Mouse (Mus musculus) olfactory bulb, adult 2 months (tissue): ENCODE measurements around the gene Dera. TPM values are rescaled to one million over a fixed set of nuclear protein-coding genes. Genes with fewer than 3 reads are reported as not detected.
A peak's percentile ranks its signal among the peaks of the same experiment; 100 is the strongest.

Experiments used
- H3K27ac ChIP-seq: fragments of 200-500 bp; 2 replicates; pipeline ENCODE4 v1.5.1; 2012; ENCODE audit warnings: low read depth, low read length; ENCODE audit not compliant: insufficient read depth
- H3K4me1 ChIP-seq: fragments of 200-500 bp; 2 replicates; pipeline ENCODE4 v1.6.1; 2012; ENCODE audit warnings: low read length; ENCODE audit not compliant: control insufficient read depth, insufficient read depth
- H3K4me3 ChIP-seq: fragments of 200-500 bp; 2 replicates; pipeline ENCODE4 v1.5.1; 2012; ENCODE audit warnings: mild to moderate bottlenecking, low read depth, low read length, moderate library complexity; ENCODE audit not compliant: insufficient read depth
- CTCF ChIP-seq: fragments of 200-500 bp; IDR thresholded peaks from 2 replicates; pipeline ENCODE4 v1.5.1; 2012; ENCODE audit warnings: low read depth, mild to moderate bottlenecking, low read length, moderate library complexity; ENCODE audit not compliant: insufficient read depth
- POLR2A ChIP-seq: fragments of 200-500 bp; IDR thresholded peaks from 2 replicates; pipeline ENCODE4 v1.6.1; 2012; ENCODE audit warnings: mild to moderate bottlenecking, low read depth, low read length, moderate library complexity; ENCODE audit not compliant: insufficient read depth
- WGBS: fragments of 180-500 bp; shearing (Covaris S2); methylation state at CpG from one replicate; pipeline ENCODE4 v1.1.7; 2018; 5-methylcytosine and 5-hydroxymethylcytosine counted together
- polyA plus RNA-seq: library from polyadenylated mRNA; stranded (reverse); fragments of >200 nt; gene quantifications from 2 replicates; pipeline ENCODE4 v1.2.4, GENCODE M21; 2012; ENCODE audit warnings: low replicate concordance; ENCODE audit not compliant: missing spikeins, insufficient read depth, insufficient read length

The Dera gene
- polyA plus RNA-seq, 1 experiment, result not detected

GRCm38 (mm10) chr6:137723898-137724297 is 30.4 kb upstream of the Dera start:
- 3% methylated on average over 4 of the region's 4 CpGs for WGBS
- TF ChIP-seq CTCF (no peak), POLR2A (no peak)
- H3K27ac ChIP-seq, result no peak overlapping the region
- H3K4me1 ChIP-seq, result no peaks in the 10 kb centered on the region
- H3K4me3 ChIP-seq, result no peak overlapping the region

GRCm38 (mm10) chr6:137734460-137734845 is 19.9 kb upstream of the Dera start:
- H3K4me1 ChIP-seq, result peaks cover 9% of the 10 kb centered on the region
- 4% methylated on average over 7 of the region's 7 CpGs for WGBS
- peak overlapping the region; percentile 85 for H3K4me3 ChIP-seq
- no peak overlapping the region for H3K27ac ChIP-seq
- TF ChIP-seq CTCF (no peak), POLR2A (no peak)

- H3K4me1 ChIP-seq, result peaks cover 9% of the 10 kb centered on the region
Observed at GRCm38 (mm10) chr6:137734846-137735609, 19.3 kb upstream of the Dera start, which contains the start of gene Strap. Strap (plus strand) TSS chr6:137735078.

GRCm38 (mm10) chr6:137735671-137736238 is 18.6 kb upstream of the Dera start:
- peaks cover 9% of the 10 kb centered on the region for H3K4me1 ChIP-seq
- WGBS, result 7% methylated on average over 17 of the region's 17 CpGs
- no peak overlapping the region for H3K27ac ChIP-seq
- peak overlapping the region; percentile 85 for H3K4me3 ChIP-seq
- TF ChIP-seq POLR2A, result no peak
- no peak for TF ChIP-seq CTCF

More at GRCm38 (mm10) chr6:137734846-137735609, 19.3 kb upstream of the Dera start, which contains the start of gene Strap:
- WGBS, result under 1% methylated on average over 69 of the region's 86 CpGs
- Histone ChIP-seq H3K27ac (no peak within 1 kb of the TSS), H3K4me3 (peak within 1 kb of the TSS; percentile 85)
- no peak for TF ChIP-seq CTCF
- peak; percentile 93 for TF ChIP-seq POLR2A

- H3K4me3 ChIP-seq, result no peak overlapping the region
- WGBS, result 89% methylated on average over 2 of the region's 2 CpGs
- TF ChIP-seq POLR2A (no peak), CTCF (no peak)
Observed at GRCm38 (mm10) chr6:137740972-137741371, 13.4 kb upstream of the Dera start.

GRCm38 (mm10) chr6:137744700-137745099 is 9.6 kb upstream of the Dera start:
- Histone ChIP-seq H3K4me1 (no peaks in the 10 kb centered on the region), H3K4me3 (no peak overlapping the region), H3K27ac (no peak overlapping the region)
- WGBS, result 84% methylated on average over 4 of the region's 4 CpGs
- TF ChIP-seq POLR2A (no peak), CTCF (no peak)

More at GRCm38 (mm10) chr6:137740972-137741371, 13.4 kb upstream of the Dera start:
- H3K4me1 ChIP-seq, result peaks cover 6% of the 10 kb centered on the region
- H3K27ac ChIP-seq, result no peak overlapping the region

- WGBS, result 63% methylated on average over 5 of the region's 5 CpGs
- no peak overlapping the region for H3K27ac ChIP-seq
- TF ChIP-seq POLR2A, result no peak
- no peak for TF ChIP-seq CTCF
- H3K4me1 ChIP-seq, result no peaks in the 10 kb centered on the region
- no peak overlapping the region for H3K4me3 ChIP-seq
Observed at GRCm38 (mm10) chr6:137747174-137747928, 7.0 kb upstream of the Dera start.

- WGBS, result 85% methylated on average over 10 of the region's 10 CpGs
- H3K4me3 ChIP-seq, result no peak overlapping the region
- peaks cover 5% of the 10 kb centered on the region for H3K4me1 ChIP-seq
- no peak for TF ChIP-seq POLR2A
- no peak for TF ChIP-seq CTCF
- no peak overlapping the region for H3K27ac ChIP-seq
Observed at GRCm38 (mm10) chr6:137751551-137752274, 2.6 kb upstream of the Dera start.
